Mouse (Mus musculus): ENCODE measurements around the gene Tsc2.
A peak's percentile ranks its signal among the peaks of the same experiment; 100 is the strongest.
"Not testable (repeated sequence)": the region's sequence is repeated elsewhere in the genome, so short reads cannot be mapped to it uniquely, and the experiment has no call there.

Gene Tsc2

GRCm38 (mm10) chr17:24632167-24632812 lies at the start of gene Tsc2, which contains the start of gene Nthl1:
Gene Tsc2 (minus strand): TSS chr17:24632630.
Gene Nthl1 (plus strand): TSS chr17:24632680.
- Histone ChIP-seq H3K36me3 (ENCODE audit: control insufficient read depth, insufficient read depth, low read length, poor library complexity, severe bottlenecking) (no peaks in the 10 kb centered on the region), H3K27me3 (ENCODE audit: control insufficient read depth, insufficient read depth, low read length, poor library complexity, severe bottlenecking) (no peaks in the 10 kb centered on the region)
- peak; percentile 79 for DNase-seq (ENCODE audit: low read depth, low spot score)

GRCm38 (mm10) chr17:24677500-24678080 lies 45.2 kb upstream of the Tsc2 start:
- H3K36me3 ChIP-seq (ENCODE audit: control insufficient read depth, insufficient read depth, low read length, poor library complexity, severe bottlenecking): peaks cover 4% of the 10 kb centered on the region
- DNase-seq (ENCODE audit: low read depth, low spot score): no peak
- no peaks in the 10 kb centered on the region for H3K27me3 ChIP-seq (ENCODE audit: control insufficient read depth, insufficient read depth, low read length, poor library complexity, severe bottlenecking)

DNA sequence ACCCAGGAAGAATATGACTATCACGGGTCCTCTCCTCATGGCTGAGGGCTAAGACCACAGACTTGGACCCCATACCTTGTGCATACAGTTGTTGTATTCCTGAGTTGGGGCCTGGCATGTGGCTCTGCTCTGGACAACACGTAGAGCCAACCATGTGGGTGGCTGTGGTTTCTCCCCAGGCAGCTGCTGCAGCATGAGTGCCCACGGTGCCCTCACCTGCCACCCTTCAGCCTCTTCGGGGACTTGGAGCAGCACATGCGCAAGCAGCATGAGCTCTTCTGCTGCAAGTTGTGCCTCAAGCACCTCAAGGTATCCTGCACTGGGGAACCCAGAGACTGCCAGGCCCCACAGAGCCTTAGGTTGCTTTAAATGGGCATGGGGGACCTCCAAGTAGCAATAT lies 44.4 kb upstream of the Tsc2 start:
- DNase-seq (ENCODE audit: low read depth, low spot score): no peak
- H3K36me3 ChIP-seq (ENCODE audit: control insufficient read depth, insufficient read depth, low read length, poor library complexity, severe bottlenecking): peaks cover 4% of the 10 kb centered on the region
- no peaks in the 10 kb centered on the region for H3K27me3 ChIP-seq (ENCODE audit: control insufficient read depth, insufficient read depth, low read length, poor library complexity, severe bottlenecking)

DNA sequence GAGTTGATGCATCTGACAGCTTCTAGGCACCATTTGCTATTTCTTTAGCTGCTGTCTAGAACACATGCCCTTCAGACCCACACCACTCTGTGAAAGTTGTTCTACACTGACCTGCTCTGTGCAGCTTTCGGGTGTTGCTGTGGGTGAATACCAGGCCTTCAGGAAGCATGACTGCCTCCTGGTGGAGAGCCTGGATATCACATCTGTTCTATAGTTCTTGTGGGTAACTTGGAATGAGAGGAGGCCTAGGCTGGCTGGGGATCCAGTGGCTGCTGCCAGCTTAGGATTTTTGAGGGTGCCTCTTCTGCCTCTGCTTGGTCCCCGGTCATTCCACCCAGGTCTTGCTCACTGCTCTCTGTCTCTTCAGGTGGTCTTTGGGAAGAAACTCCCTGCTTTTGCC lies 43.8 kb upstream of the Tsc2 start:
- peak; percentile 85 for DNase-seq (ENCODE audit: low read depth, low spot score)
- H3K27me3 ChIP-seq (ENCODE audit: control insufficient read depth, insufficient read depth, low read length, poor library complexity, severe bottlenecking): no peaks in the 10 kb centered on the region
- peaks cover 4% of the 10 kb centered on the region for H3K36me3 ChIP-seq (ENCODE audit: control insufficient read depth, insufficient read depth, low read length, poor library complexity, severe bottlenecking)

DNA sequence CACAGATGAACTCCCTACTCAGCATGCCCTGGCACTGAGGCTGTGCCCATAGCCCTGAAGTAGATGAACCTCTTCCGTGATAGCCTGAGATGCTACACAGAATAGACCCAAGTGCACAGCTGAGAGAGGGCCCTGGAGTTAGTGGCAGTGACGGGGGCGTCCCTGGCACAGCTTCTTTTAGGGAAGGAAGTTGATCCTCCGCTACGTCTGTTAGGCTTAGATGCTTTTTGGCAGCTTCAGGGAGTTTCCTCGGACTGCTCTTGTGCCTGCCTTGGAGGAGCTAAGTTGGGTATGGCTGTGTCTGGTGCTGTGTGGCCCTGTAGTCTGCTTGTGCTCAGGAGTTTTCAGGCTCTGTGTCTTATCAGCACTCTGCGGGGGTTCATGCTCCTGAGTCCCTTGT lies 41.8 kb upstream of the Tsc2 start:
- H3K27me3 ChIP-seq (ENCODE audit: control insufficient read depth, insufficient read depth, low read length, poor library complexity, severe bottlenecking): no peaks in the 10 kb centered on the region
- H3K36me3 ChIP-seq (ENCODE audit: control insufficient read depth, insufficient read depth, low read length, poor library complexity, severe bottlenecking): no peaks in the 10 kb centered on the region; the same call in none of the 2 replicates
- no peak for DNase-seq (ENCODE audit: low read depth, low spot score)

GRCm38 (mm10) chr17:24672141-24672540 lies 39.7 kb upstream of the Tsc2 start:
- DNase-seq (ENCODE audit: low read depth, low spot score): no peak
- H3K27me3 ChIP-seq (ENCODE audit: control insufficient read depth, insufficient read depth, low read length, poor library complexity, severe bottlenecking): no peaks in the 10 kb centered on the region
- no peaks in the 10 kb centered on the region; the same call in none of the 2 replicates for H3K36me3 ChIP-seq (ENCODE audit: control insufficient read depth, insufficient read depth, low read length, poor library complexity, severe bottlenecking)

- no peak for DNase-seq (ENCODE audit: low read depth, low spot score)
- no peaks in the 10 kb centered on the region for H3K36me3 ChIP-seq (ENCODE audit: control insufficient read depth, insufficient read depth, low read length, poor library complexity, severe bottlenecking)
- no peaks in the 10 kb centered on the region for H3K27me3 ChIP-seq (ENCODE audit: control insufficient read depth, insufficient read depth, low read length, poor library complexity, severe bottlenecking)
Measured at GRCm38 (mm10) chr17:24671346-24671745, 38.9 kb upstream of the Tsc2 start.

- Histone ChIP-seq H3K27me3 (ENCODE audit: control insufficient read depth, insufficient read depth, low read length, poor library complexity, severe bottlenecking) (no peaks in the 10 kb centered on the region), H3K36me3 (ENCODE audit: control insufficient read depth, insufficient read depth, low read length, poor library complexity, severe bottlenecking) (no peaks in the 10 kb centered on the region)
- no peak for DNase-seq (ENCODE audit: low read depth, low spot score)
Measured at GRCm38 (mm10) chr17:24670246-24670844, 37.9 kb upstream of the Tsc2 start.

GRCm38 (mm10) chr17:24669545-24670245 lies 37.3 kb upstream of the Tsc2 start, which contains the start of gene Zfp598:
Gene Zfp598 (plus strand): TSS chr17:24669687.
- peak; percentile 96 for DNase-seq (ENCODE audit: low read depth, low spot score)
- Histone ChIP-seq H3K27me3 (ENCODE audit: control insufficient read depth, insufficient read depth, low read length, poor library complexity, severe bottlenecking) (no peaks in the 10 kb centered on the region), H3K36me3 (ENCODE audit: control insufficient read depth, insufficient read depth, low read length, poor library complexity, severe bottlenecking) (no peaks in the 10 kb centered on the region)

DNA sequence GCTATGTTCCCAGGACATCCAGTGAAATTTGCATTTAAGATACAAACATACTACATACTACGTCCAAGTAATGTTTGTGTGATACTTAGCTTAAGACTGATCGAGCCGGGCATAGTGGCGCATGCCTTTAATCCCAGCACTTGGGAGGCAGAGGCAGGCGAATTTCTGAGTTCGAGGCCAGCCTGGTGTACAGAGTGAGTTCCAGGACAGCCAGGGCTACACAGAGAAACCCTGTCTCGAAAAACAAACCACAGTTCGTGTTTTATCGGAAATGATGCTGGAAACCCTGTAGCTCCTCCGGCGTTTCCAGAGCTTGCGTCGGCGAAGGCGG lies 36.7 kb upstream of the Tsc2 start:
- DNase-seq (ENCODE audit: low read depth, low spot score); H3K36me3 ChIP-seq (ENCODE audit: control insufficient read depth, insufficient read depth, low read length, poor library complexity, severe bottlenecking); H3K27me3 ChIP-seq (ENCODE audit: control insufficient read depth, insufficient read depth, low read length, poor library complexity, severe bottlenecking): not testable (repeated sequence)

DNA sequence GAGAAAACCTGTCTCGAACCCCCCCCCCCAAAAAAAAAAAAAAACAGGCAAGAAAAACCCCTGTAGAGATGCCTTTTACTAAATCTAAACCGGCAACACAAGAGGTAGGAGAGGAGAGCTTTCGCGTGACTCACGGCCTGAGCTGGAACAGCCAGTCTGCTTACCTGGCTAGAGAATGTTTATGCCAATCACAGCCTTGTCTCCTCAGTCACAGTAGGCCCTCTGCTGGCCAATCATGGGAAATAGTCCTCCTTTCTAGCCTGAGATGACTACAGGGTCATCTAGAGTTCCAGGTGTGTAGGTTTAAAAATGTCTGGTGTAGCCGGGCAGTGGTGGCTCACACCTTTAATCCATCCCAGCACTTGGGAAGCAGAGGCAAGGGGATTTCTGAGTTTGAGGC lies 35.0 kb upstream of the Tsc2 start:
- H3K27me3 ChIP-seq (ENCODE audit: control insufficient read depth, insufficient read depth, low read length, poor library complexity, severe bottlenecking): no peaks in the 10 kb centered on the region
- no peaks in the 10 kb centered on the region for H3K36me3 ChIP-seq (ENCODE audit: control insufficient read depth, insufficient read depth, low read length, poor library complexity, severe bottlenecking)
- DNase-seq (ENCODE audit: low read depth, low spot score): peak; percentile 83

DNA sequence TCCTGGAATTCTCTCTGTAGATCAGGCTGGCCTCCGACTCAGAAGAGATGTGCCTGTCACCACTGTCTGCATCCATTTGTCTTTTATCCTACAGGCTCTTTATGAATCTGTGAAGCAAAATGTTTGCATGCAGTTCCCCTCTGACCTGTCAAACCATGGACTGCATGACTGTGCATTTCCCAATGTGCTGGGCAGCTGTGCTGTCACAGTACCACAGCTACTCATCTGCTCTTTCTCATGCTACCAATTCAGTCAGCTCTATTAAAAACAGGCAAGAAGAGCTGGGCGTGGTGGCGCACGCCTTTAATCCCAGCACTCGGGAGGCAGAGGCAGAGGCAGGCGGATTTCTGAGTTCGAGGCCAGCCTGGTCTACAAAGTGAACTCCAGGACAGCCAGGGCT lies 34.6 kb upstream of the Tsc2 start:
- H3K27me3 ChIP-seq (ENCODE audit: control insufficient read depth, insufficient read depth, low read length, poor library complexity, severe bottlenecking); H3K36me3 ChIP-seq (ENCODE audit: control insufficient read depth, insufficient read depth, low read length, poor library complexity, severe bottlenecking); DNase-seq (ENCODE audit: low read depth, low spot score): not testable (repeated sequence)

GRCm38 (mm10) chr17:24658017-24658758 lies 25.8 kb upstream of the Tsc2 start, which contains the start of gene Npw:
Gene Npw (minus strand): TSS chr17:24658457.
- DNase-seq (ENCODE audit: low read depth, low spot score): peak; percentile 45
- H3K36me3 ChIP-seq (ENCODE audit: control insufficient read depth, insufficient read depth, low read length, poor library complexity, severe bottlenecking): no peaks in the 10 kb centered on the region
- no peaks in the 10 kb centered on the region for H3K27me3 ChIP-seq (ENCODE audit: control insufficient read depth, insufficient read depth, low read length, poor library complexity, severe bottlenecking)

DNA sequence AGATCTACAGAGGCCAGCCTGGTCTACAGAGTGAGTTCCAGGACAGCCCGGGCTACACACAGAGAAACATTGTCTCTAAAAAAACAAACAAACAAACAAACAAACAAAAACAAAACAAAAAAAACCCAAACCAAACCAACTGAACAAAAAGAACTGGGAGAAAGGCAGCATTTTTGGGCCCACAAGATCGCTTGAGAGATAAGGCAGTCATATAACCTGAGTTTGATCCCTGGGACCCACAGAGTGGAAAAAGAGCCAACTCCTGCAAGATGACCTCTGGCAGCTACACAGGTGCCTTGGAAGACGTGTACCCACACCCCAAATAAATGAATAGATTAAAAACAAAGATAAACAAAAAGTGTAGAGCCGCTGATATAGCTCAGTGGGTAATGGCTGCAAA lies 22.5 kb upstream of the Tsc2 start:
- no peaks in the 10 kb centered on the region for H3K27me3 ChIP-seq (ENCODE audit: control insufficient read depth, insufficient read depth, low read length, poor library complexity, severe bottlenecking)
- H3K36me3 ChIP-seq (ENCODE audit: control insufficient read depth, insufficient read depth, low read length, poor library complexity, severe bottlenecking): no peaks in the 10 kb centered on the region
- no peak for DNase-seq (ENCODE audit: low read depth, low spot score)

All from splenic B cell, adult 2 months (primary cell).